ENCODE assay signal across 18 mouse cellular contexts in genomic region chr16:92644315-92644714, GRCm38 (mm10).
DNase-seq lines count a peak whose midpoint lies in the region; ATAC-seq and TF ChIP-seq lines count a peak whose summit lies in the region.
"Had no signal": no experiment of that assay in that cellular context is flagged by ENCODE, and none has a peak within 500 bp of the region (broad histone marks: within the 10 kb centered on the region; RNA-seq: fewer than 3 reads in every experiment).

No protein-coding gene starts in this region.

- no peak overlapping the region for H3K9ac ChIP-seq in lung, postnatal 0 days (replicated peaks; ENCODE audit: low read depth)
- no peak overlapping the region for H3K9ac ChIP-seq in intestine, embryonic 14.5 days (ENCODE audit: low read length)
- no peak overlapping the region for H3K9ac ChIP-seq in stomach, embryonic 14.5 days (replicated peaks; ENCODE audit: low read depth, low read length)
- no peak overlapping the region for H3K9ac ChIP-seq in midbrain, embryonic 14.5 days (replicated peaks; ENCODE audit: low read length)
- H3K9ac ChIP-seq: limb, embryonic 15.5 days had no signal

- peaks cover 10% of the 10 kb centered on the region; the same call in 1 of the 2 replicates for H3K4me1 ChIP-seq in lung, postnatal 0 days (ENCODE audit: insufficient read depth, low read depth, low read length)
- H3K4me1 ChIP-seq in embryonic facial prominence, embryonic 10.5 days = peaks cover 42% of the 10 kb centered on the region
- H3K4me1 ChIP-seq in intestine, embryonic 14.5 days (replicated peaks; ENCODE audit: control insufficient read depth, insufficient read depth, low read length) = peaks cover 9% of the 10 kb centered on the region; the same call in 1 of the 2 replicates
- H3K4me1 ChIP-seq in stomach, embryonic 14.5 days (ENCODE audit: control insufficient read depth, insufficient read depth, low read length) = peaks cover 13% of the 10 kb centered on the region
- H3K4me1 ChIP-seq in midbrain, embryonic 14.5 days (ENCODE audit: control insufficient read depth, insufficient read depth, low read length) = no peaks in the 10 kb centered on the region

- TF ChIP-seq CTCF in lung, postnatal 0 days (IDR thresholded peaks at IDR 0.05) = no peak

- H3K4me3 ChIP-seq in lung, postnatal 0 days (ENCODE audit: low read depth, low read length) = no peak overlapping the region
- H3K4me3 ChIP-seq in embryonic facial prominence, embryonic 10.5 days = no peak overlapping the region
- H3K4me3 ChIP-seq in intestine, embryonic 14.5 days (ENCODE audit: low read depth, low read length) = no peak overlapping the region
- H3K4me3 ChIP-seq in stomach, embryonic 14.5 days (ENCODE audit: low read depth, low read length) = no peak overlapping the region
- no peak overlapping the region for H3K4me3 ChIP-seq in midbrain, embryonic 14.5 days (replicated peaks; ENCODE audit: low read depth, low read length)
- H3K4me3 ChIP-seq: gastrocnemius, adult 2 months; limb, embryonic 15.5 days had no signal

- DNase-seq in lung, postnatal 0 days (ENCODE audit: low spot score) = no peak
- no peak for DNase-seq in lung, postnatal 25 days (ENCODE audit: low spot score)
- DNase-seq in embryonic facial prominence, embryonic 10.5 days (ENCODE audit: low spot score) = no peak
- no peak for DNase-seq in intestine, embryonic 14.5 days (ENCODE audit: low spot score)
- no peak for DNase-seq in midbrain, embryonic 14.5 days
- no peak for DNase-seq in right cerebral cortex, adult 18-20 months
- DNase-seq: adrenal gland, adult 8-10 months; cerebellum, adult 8-10 months; gastrocnemius, adult 2 months; heart, adult 18-20 months; kidney, adult 11 months; kidney, postnatal 4 days; layer of hippocampus, postnatal 36 days had no signal

- no peak overlapping the region for H3K4me2 ChIP-seq in lung, postnatal 0 days (replicated peaks; ENCODE audit: low read depth, low read length)
- no peak overlapping the region for H3K4me2 ChIP-seq in intestine, embryonic 14.5 days (ENCODE audit: low read length)
- no peak overlapping the region for H3K4me2 ChIP-seq in stomach, embryonic 14.5 days (replicated peaks; ENCODE audit: low read depth, low read length)
- H3K4me2 ChIP-seq in midbrain, embryonic 14.5 days (ENCODE audit: low read length) = no peak overlapping the region
- H3K4me2 ChIP-seq: limb, embryonic 15.5 days had no signal

- no peaks in the 10 kb centered on the region for H3K36me3 ChIP-seq in lung, postnatal 0 days (ENCODE audit: insufficient read depth, low read length)
- no peaks in the 10 kb centered on the region for H3K36me3 ChIP-seq in embryonic facial prominence, embryonic 10.5 days (replicated peaks)
- no peaks in the 10 kb centered on the region for H3K36me3 ChIP-seq in intestine, embryonic 14.5 days (ENCODE audit: control insufficient read depth, insufficient read depth, low read length)
- H3K36me3 ChIP-seq in stomach, embryonic 14.5 days (ENCODE audit: control insufficient read depth, insufficient read depth, low read length) = no peaks in the 10 kb centered on the region
- H3K36me3 ChIP-seq in midbrain, embryonic 14.5 days (ENCODE audit: control insufficient read depth, insufficient read depth, low read length) = no peaks in the 10 kb centered on the region
- H3K36me3 ChIP-seq: limb, embryonic 15.5 days had no signal

- H3K9me3 ChIP-seq in lung, postnatal 0 days (ENCODE audit: low read length) = no peaks in the 10 kb centered on the region
- H3K9me3 ChIP-seq in embryonic facial prominence, embryonic 10.5 days = no peaks in the 10 kb centered on the region
- no peaks in the 10 kb centered on the region for H3K9me3 ChIP-seq in intestine, embryonic 14.5 days (ENCODE audit: control insufficient read depth, low read length)
- H3K9me3 ChIP-seq in stomach, embryonic 14.5 days (ENCODE audit: control insufficient read depth, low read depth, low read length) = no peaks in the 10 kb centered on the region
- H3K9me3 ChIP-seq in midbrain, embryonic 14.5 days (ENCODE audit: control insufficient read depth, low read length) = no peaks in the 10 kb centered on the region
- H3K9me3 ChIP-seq: limb, embryonic 15.5 days had no signal

- no peak for TF ChIP-seq EP300 in lung, postnatal 0 days (IDR thresholded peaks at IDR 0.05)

- WGBS in lung, postnatal 0 days = 45% methylated on average over 10 of the region's 10 CpGs
- 69% methylated on average over 10 of the region's 10 CpGs for WGBS in embryonic facial prominence, embryonic 10.5 days
- WGBS in intestine, embryonic 14.5 days = 74% methylated on average over 10 of the region's 10 CpGs
- 67% methylated on average over 10 of the region's 10 CpGs for WGBS in stomach, embryonic 14.5 days
- whole genome bisulfite sequencing in midbrain, embryonic 14.5 days = 74% methylated on average over 10 of the region's 10 CpGs

- no peaks in the 10 kb centered on the region for H3K27me3 ChIP-seq in lung, postnatal 0 days (replicated peaks; ENCODE audit: insufficient read depth, low read length)
- H3K27me3 ChIP-seq in embryonic facial prominence, embryonic 10.5 days (replicated peaks; ENCODE audit: low read depth, poor library complexity, severe bottlenecking) = 0 out of 2 replicates have a peak, but pooled peaks cover 3% of the 10 kb centered on the region
- no peaks in the 10 kb centered on the region for H3K27me3 ChIP-seq in intestine, embryonic 14.5 days (replicated peaks; ENCODE audit: control insufficient read depth, insufficient read depth, low read length)
- no peaks in the 10 kb centered on the region for H3K27me3 ChIP-seq in stomach, embryonic 14.5 days (ENCODE audit: control insufficient read depth, insufficient read depth, low read length)
- no peaks in the 10 kb centered on the region for H3K27me3 ChIP-seq in midbrain, embryonic 14.5 days (ENCODE audit: control insufficient read depth, insufficient read depth, low read length)
- H3K27me3 ChIP-seq: CH12.LX; limb, embryonic 15.5 days had no signal

- ATAC-seq in lung, postnatal 0 days = no peak; the same call in 1 of the 2 replicates
- ATAC-seq in intestine, embryonic 14.5 days (replicated peaks; ENCODE audit: low FRiP score, low TSS enrichment, low read depth) = peak; percentile 44
- no peak for ATAC-seq in stomach, embryonic 14.5 days (ENCODE audit: insufficient number of reproducible peaks, insufficient read depth, low FRiP score, low read depth)
- ATAC-seq in midbrain, embryonic 14.5 days (ENCODE audit: low FRiP score, low TSS enrichment) = no peak
- ATAC-seq: forebrain, embryonic 14.5 days had no signal

- peak overlapping the region; percentile 86 for H3K27ac ChIP-seq in lung, postnatal 0 days (ENCODE audit: low read length)
- H3K27ac ChIP-seq in embryonic facial prominence, embryonic 10.5 days (replicated peaks) = peak overlapping the region; percentile 79
- H3K27ac ChIP-seq in intestine, embryonic 14.5 days (ENCODE audit: low read depth) = no peak overlapping the region
- peak overlapping the region; percentile 55 for H3K27ac ChIP-seq in stomach, embryonic 14.5 days (ENCODE audit: low read length)
- no peak overlapping the region for H3K27ac ChIP-seq in midbrain, embryonic 14.5 days (replicated peaks; ENCODE audit: low read depth, low read length)
- H3K27ac ChIP-seq: macrophage had no signal

Comparison
In these comparisons a context has a peak if more than half of its experiments do, and no peak if none do; other contexts are left out.
1. H3K27ac ChIP-seq: peak in lung, postnatal 0 days (single experiment), embryonic facial prominence, embryonic 10.5 days (single experiment) and stomach, embryonic 14.5 days (single experiment); none in intestine, embryonic 14.5 days (single experiment) and midbrain, embryonic 14.5 days (single experiment).